Mouse (Mus musculus) brain, embryonic 14.5 days (tissue): ENCODE measurements around the gene Zbtb20.

Source experiments
- CTCF ChIP-seq: fragments of 200-500 bp; IDR thresholded peaks from 2 replicates; pipeline ENCODE4 v1.5.1; 2012; ENCODE audit warnings: inconsistent platforms, mild to moderate bottlenecking, moderate library complexity, borderline replicate concordance; ENCODE audit not compliant: insufficient read depth, insufficient read length; ENCODE audit errors: extremely low read depth
- POLR2A ChIP-seq: fragments of 200-500 bp; IDR thresholded peaks from 2 replicates; pipeline ENCODE4 v1.6.1; 2012; ENCODE audit warnings: mild to moderate bottlenecking, inconsistent platforms, borderline replicate concordance; ENCODE audit not compliant: poor library complexity, insufficient read depth, insufficient read length, severe bottlenecking; ENCODE audit errors: extremely low read depth

GRCm38 (mm10) chr16:43687968-43688367 is 812.3 kb downstream of the Zbtb20 start:
- TF ChIP-seq CTCF (no peak), POLR2A (no peak)
